Mouse (Mus musculus) intestine, embryonic 15.5 days (tissue): ENCODE measurements around the gene Car5a. TPM values are rescaled to one million over a fixed set of nuclear protein-coding genes. Genes with fewer than 3 reads are reported as not detected.

ENCODE experiments used
- ATAC-seq: fragments of 200-750 bp; cut with Nextera tagmentation; 2 replicates; pipeline ENCODE4 v1.8.0; 2017; ENCODE audit warnings: moderate TSS enrichment, moderate library complexity
- H3K27ac ChIP-seq: fragments of 300-500 bp; sonication (generic); 2 replicates; pipeline ENCODE4 v1.5.1; 2015; ENCODE audit warnings: mild to moderate bottlenecking, inconsistent platforms
- H3K27me3 ChIP-seq: fragments of 300-500 bp; sonication (generic); replicated peaks from 2 replicates; pipeline ENCODE4 v1.6.1; 2015; ENCODE audit warnings: inconsistent platforms
- H3K36me3 ChIP-seq: fragments of 300-500 bp; sonication (generic); 2 replicates; pipeline ENCODE4 v1.6.1; 2015; ENCODE audit warnings: inconsistent platforms
- H3K4me1 ChIP-seq: fragments of 300-500 bp; sonication (generic); replicated peaks from 2 replicates; pipeline ENCODE4 v1.6.1; 2015; ENCODE audit warnings: inconsistent platforms
- H3K4me2 ChIP-seq: fragments of 300-500 bp; sonication (generic); replicated peaks from 2 replicates; pipeline ENCODE4 v1.6.1; 2015; ENCODE audit warnings: mild to moderate bottlenecking, inconsistent platforms
- H3K4me3 ChIP-seq: fragments of 300-500 bp; sonication (generic); replicated peaks from 2 replicates; pipeline ENCODE4 v1.5.1; 2015; ENCODE audit warnings: inconsistent platforms
- H3K9ac ChIP-seq: fragments of 300-500 bp; sonication (generic); 2 replicates; pipeline ENCODE4 v1.6.1; 2015; ENCODE audit warnings: inconsistent platforms
- H3K9me3 ChIP-seq: fragments of 300-500 bp; sonication (generic); 2 replicates; pipeline ENCODE4 v1.6.1; 2016; ENCODE audit warnings: inconsistent platforms
- WGBS: fragments of 180-500 bp; shearing (Covaris S2); methylation state at CpG from one replicate; pipeline ENCODE4 v1.1.7; 2015; 5-methylcytosine and 5-hydroxymethylcytosine counted together
- polyA plus RNA-seq: library from polyadenylated mRNA; unstranded; fragments of >200 nt; fragmentation: Nextera tagmentation; extraction: Ambion mirVana; gene quantifications from 2 replicates; pipeline ENCODE4 v1.2.1, GENCODE M21; 2015

Car5a gene
- polyA plus RNA-seq, 1 experiment from 2014 or later: 0.21 TPM

DNA sequence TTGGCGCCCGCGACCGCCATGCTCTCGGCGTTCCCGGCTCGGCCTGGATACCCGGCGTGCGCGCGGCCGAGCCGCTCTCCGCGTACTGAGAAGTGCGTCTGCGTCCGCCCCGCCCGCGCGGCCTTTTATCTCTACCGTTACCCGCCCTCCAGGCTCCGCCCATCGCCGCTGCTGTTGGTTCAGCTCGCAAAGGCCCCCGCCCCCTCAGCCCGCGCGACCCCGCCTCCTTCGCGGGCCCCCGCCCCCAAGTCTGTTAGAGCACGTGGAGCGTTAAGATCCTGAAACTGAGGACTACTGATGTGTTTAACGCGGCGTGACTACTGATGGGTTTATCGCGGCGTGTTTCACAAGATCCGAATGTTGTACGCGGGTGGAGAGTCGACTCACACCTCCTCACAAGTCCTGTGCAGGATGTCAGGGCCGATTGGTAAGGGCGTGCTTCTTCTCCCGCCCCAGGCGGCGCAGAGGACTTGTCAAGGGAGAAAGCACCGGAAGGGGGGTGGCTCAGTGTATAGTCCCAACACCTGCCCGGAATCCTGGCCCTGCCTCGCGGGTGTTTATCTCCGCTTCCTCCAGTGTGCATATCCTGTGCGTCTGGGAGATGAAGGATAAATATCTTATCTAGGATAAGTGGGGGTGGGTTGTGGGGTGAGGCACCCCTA is 37.0 kb downstream of the Car5a start, which contains the start of gene Slc7a5:
TSS of gene Slc7a5 (minus strand) at position 108 of the 662 bp plus-strand sequence.
- Histone ChIP-seq H3K9ac (peak within 1 kb of the TSS; percentile 62), H3K4me3 (peak within 1 kb of the TSS; percentile 89), H3K36me3 (no peaks in the 10 kb centered on the region), H3K27ac (peak within 1 kb of the TSS; percentile 40; the same call in 1 of the 2 replicates), H3K27me3 (no peaks in the 10 kb centered on the region), H3K9me3 (no peaks in the 10 kb centered on the region), H3K4me1 (peaks cover 16% of the 10 kb centered on the region), H3K4me2 (peak within 1 kb of the TSS; percentile 90)
- peak; percentile 95 for ATAC-seq
- under 1% methylated on average over 55 of the region's 61 CpGs for WGBS

- Histone ChIP-seq H3K9me3 (no peaks in the 10 kb centered on the region), H3K27ac (peak overlapping the region; percentile 40; the same call in 1 of the 2 replicates)
- ATAC-seq: peak; percentile 50
Observed at GRCm38 (mm10) chr8:121906542-121907512, 37.9 kb downstream of the Car5a start.

DNA sequence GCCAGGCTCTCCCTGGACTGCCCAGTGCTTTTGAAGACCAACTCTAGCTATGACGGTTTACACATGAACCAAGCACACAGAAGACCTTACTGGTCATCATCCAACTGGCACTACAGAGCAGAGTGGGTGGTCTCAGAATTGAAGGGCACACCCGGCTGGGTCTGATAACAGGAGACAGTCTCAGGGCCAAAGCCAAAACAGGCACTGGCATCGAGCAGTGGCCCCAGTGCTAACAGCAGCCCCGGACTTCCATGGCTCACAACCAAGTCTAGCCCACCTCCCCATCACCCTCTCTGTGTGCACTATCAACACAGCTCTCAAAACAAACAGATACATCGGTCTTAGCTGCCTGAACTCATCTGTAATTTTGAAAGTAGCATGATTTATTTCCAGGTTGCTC is 38.8 kb downstream of the Car5a start:
- peaks cover 26% of the 10 kb centered on the region for H3K4me1 ChIP-seq
- H3K27me3 ChIP-seq: no peaks in the 10 kb centered on the region
- no peaks in the 10 kb centered on the region for H3K36me3 ChIP-seq
- H3K9ac ChIP-seq: peak overlapping the region; percentile 24; the same call in 1 of the 2 replicates
- no peaks in the 10 kb centered on the region for H3K9me3 ChIP-seq
- no peak for ATAC-seq
- H3K4me3 ChIP-seq: peak overlapping the region; percentile 89
- H3K27ac ChIP-seq: no peak overlapping the region
- 36% methylated on average over 5 of the region's 5 CpGs for WGBS
- peak overlapping the region; percentile 90 for H3K4me2 ChIP-seq

More at GRCm38 (mm10) chr8:121906542-121907512, 37.9 kb downstream of the Car5a start:
- peak overlapping the region; percentile 90 for H3K4me2 ChIP-seq
- H3K4me3 ChIP-seq: peak overlapping the region; percentile 89
- no peaks in the 10 kb centered on the region for H3K27me3 ChIP-seq
- H3K9ac ChIP-seq: peak overlapping the region; percentile 62
- peaks cover 22% of the 10 kb centered on the region for H3K4me1 ChIP-seq
- no peaks in the 10 kb centered on the region for H3K36me3 ChIP-seq
- WGBS: under 1% methylated on average over 70 of the region's 72 CpGs

- 62% methylated on average over 1 of the region's 1 CpGs for WGBS
- peak overlapping the region; percentile 90 for H3K4me2 ChIP-seq
Observed at GRCm38 (mm10) chr8:121905420-121905819, 39.3 kb downstream of the Car5a start.

DNA sequence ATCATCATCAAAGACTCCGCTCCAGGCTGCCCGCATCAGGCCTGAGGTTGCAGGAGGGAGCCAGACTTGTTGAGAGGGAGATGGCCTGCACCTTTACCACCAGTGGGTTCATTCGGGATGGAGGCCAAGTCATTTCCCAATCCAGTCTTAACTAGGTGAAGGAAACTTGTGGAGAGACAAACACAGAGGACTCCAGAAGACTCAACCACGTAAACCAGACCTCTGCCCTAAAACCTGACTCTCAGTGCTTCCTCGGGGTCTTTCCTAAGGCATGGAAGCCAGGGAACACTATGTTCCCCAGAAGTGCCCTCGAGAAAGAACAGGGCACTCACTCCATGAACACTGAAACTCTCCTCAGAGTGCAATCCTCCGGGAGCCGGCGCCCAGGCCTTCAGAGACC is 39.7 kb downstream of the Car5a start:
- Histone ChIP-seq H3K4me1 (peaks cover 26% of the 10 kb centered on the region), H3K36me3 (no peaks in the 10 kb centered on the region), H3K27me3 (no peaks in the 10 kb centered on the region), H3K4me2 (peak overlapping the region; percentile 90), H3K9me3 (no peaks in the 10 kb centered on the region), H3K27ac (no peak overlapping the region), H3K4me3 (no peak overlapping the region), H3K9ac (no peak overlapping the region)
- WGBS: 89% methylated on average over 9 of the region's 9 CpGs
- ATAC-seq: no peak

More at GRCm38 (mm10) chr8:121905420-121905819, 39.3 kb downstream of the Car5a start:
- no peaks in the 10 kb centered on the region for H3K9me3 ChIP-seq
- 0 out of 2 replicates have a peak overlapping the region, but pooled peaks have one; percentile 24 for H3K9ac ChIP-seq
- no peaks in the 10 kb centered on the region for H3K27me3 ChIP-seq
- H3K36me3 ChIP-seq: no peaks in the 10 kb centered on the region
- H3K27ac ChIP-seq: no peak overlapping the region
- ATAC-seq: no peak
- peaks cover 26% of the 10 kb centered on the region for H3K4me1 ChIP-seq
- peak overlapping the region; percentile 89; the same call in 1 of the 2 replicates for H3K4me3 ChIP-seq

GRCm38 (mm10) chr8:121903977-121904376 is 40.7 kb downstream of the Car5a start:
- H3K4me3 ChIP-seq: no peak overlapping the region
- H3K27me3 ChIP-seq: no peaks in the 10 kb centered on the region
- ATAC-seq: no peak
- H3K4me2 ChIP-seq: no peak overlapping the region
- WGBS: 63% methylated on average over 6 of the region's 6 CpGs
- H3K36me3 ChIP-seq: no peaks in the 10 kb centered on the region
- H3K4me1 ChIP-seq: peaks cover 31% of the 10 kb centered on the region
- H3K9me3 ChIP-seq: no peaks in the 10 kb centered on the region
- no peak overlapping the region for H3K9ac ChIP-seq
- H3K27ac ChIP-seq: no peak overlapping the region

GRCm38 (mm10) chr8:121901498-121902236 is 43.0 kb downstream of the Car5a start:
- 45% methylated on average over 8 of the region's 8 CpGs for WGBS
- Histone ChIP-seq H3K27ac (no peak overlapping the region), H3K36me3 (no peaks in the 10 kb centered on the region), H3K4me3 (no peak overlapping the region), H3K4me1 (peaks cover 50% of the 10 kb centered on the region), H3K9me3 (no peaks in the 10 kb centered on the region), H3K4me2 (no peak overlapping the region), H3K27me3 (no peaks in the 10 kb centered on the region), H3K9ac (no peak overlapping the region)
- no peak for ATAC-seq

- 0 out of 2 replicates have a peak, but pooled peaks have one; percentile 1 for ATAC-seq
- H3K27ac ChIP-seq: peak overlapping the region; percentile 94
- peaks cover 6% of the 10 kb centered on the region; the same call in 1 of the 2 replicates for H3K36me3 ChIP-seq
- peak overlapping the region; percentile 51 for H3K4me2 ChIP-seq
- no peaks in the 10 kb centered on the region for H3K27me3 ChIP-seq
- H3K4me3 ChIP-seq: no peak overlapping the region
- WGBS: 73% methylated on average over 18 of the region's 18 CpGs
- H3K9ac ChIP-seq: 0 out of 2 replicates have a peak overlapping the region, but pooled peaks have one; percentile 2
- H3K4me1 ChIP-seq: peaks cover 49% of the 10 kb centered on the region
- H3K9me3 ChIP-seq: no peaks in the 10 kb centered on the region
Observed at GRCm38 (mm10) chr8:121899180-121900044, 45.3 kb downstream of the Car5a start.

- Histone ChIP-seq H3K4me2 (peak overlapping the region; percentile 51), H3K9me3 (no peaks in the 10 kb centered on the region), H3K27ac (peak overlapping the region; percentile 94), H3K4me3 (peak overlapping the region; percentile 1; the same call in 1 of the 2 replicates), H3K4me1 (peaks cover 49% of the 10 kb centered on the region), H3K36me3 (peaks cover 8% of the 10 kb centered on the region), H3K9ac (peak overlapping the region; percentile 33; the same call in 1 of the 2 replicates), H3K27me3 (no peaks in the 10 kb centered on the region)
- peak; percentile 91 for ATAC-seq
- WGBS: 5% methylated on average over 4 of the region's 4 CpGs
Observed at GRCm38 (mm10) chr8:121898401-121898931, 46.2 kb downstream of the Car5a start.

DNA sequence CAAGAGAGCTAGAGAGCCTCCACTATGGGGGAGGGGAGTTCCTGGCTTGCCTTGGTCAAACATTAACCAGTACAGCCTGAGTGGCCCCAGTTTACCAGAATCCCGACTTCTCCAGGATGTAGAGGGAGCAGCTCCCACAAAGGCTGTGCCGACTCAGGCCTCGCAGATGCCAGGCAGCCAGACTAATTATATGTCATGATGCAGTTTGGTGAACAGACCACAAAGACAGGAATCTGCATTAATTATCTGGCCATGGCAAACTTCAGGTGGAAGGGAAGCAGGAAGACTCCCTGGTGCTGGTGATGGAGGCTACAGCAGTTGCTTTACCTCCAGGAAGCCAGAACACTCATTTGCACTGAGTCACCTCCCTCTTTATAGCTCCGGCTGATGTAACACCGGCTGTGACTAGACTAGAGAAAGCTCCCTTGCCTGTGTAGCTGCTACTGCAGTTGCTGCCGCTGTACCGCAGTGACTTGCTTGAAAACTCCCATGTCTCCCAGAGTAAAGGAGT is 46.8 kb downstream of the Car5a start:
- peak overlapping the region; percentile 94 for H3K27ac ChIP-seq
- ATAC-seq: peak; percentile 79
- peak overlapping the region; percentile 51 for H3K4me2 ChIP-seq
- H3K4me1 ChIP-seq: peaks cover 49% of the 10 kb centered on the region
- H3K27me3 ChIP-seq: no peaks in the 10 kb centered on the region
- H3K9me3 ChIP-seq: no peaks in the 10 kb centered on the region
- no peak overlapping the region; the same call in 1 of the 2 replicates for H3K4me3 ChIP-seq
- 10% methylated on average over 7 of the region's 7 CpGs for WGBS
- H3K9ac ChIP-seq: peak overlapping the region; percentile 33; the same call in 1 of the 2 replicates
- peaks cover 8% of the 10 kb centered on the region for H3K36me3 ChIP-seq
